Mouse (Mus musculus): ENCODE data around the gene Fgfr2. TPM values are rescaled to one million over a fixed set of nuclear protein-coding genes. Genes with fewer than 3 reads are reported as not detected.

Fgfr2 gene
- polyA plus RNA-seq, 1 experiment from 2014 or later = 169 TPM

DNA sequence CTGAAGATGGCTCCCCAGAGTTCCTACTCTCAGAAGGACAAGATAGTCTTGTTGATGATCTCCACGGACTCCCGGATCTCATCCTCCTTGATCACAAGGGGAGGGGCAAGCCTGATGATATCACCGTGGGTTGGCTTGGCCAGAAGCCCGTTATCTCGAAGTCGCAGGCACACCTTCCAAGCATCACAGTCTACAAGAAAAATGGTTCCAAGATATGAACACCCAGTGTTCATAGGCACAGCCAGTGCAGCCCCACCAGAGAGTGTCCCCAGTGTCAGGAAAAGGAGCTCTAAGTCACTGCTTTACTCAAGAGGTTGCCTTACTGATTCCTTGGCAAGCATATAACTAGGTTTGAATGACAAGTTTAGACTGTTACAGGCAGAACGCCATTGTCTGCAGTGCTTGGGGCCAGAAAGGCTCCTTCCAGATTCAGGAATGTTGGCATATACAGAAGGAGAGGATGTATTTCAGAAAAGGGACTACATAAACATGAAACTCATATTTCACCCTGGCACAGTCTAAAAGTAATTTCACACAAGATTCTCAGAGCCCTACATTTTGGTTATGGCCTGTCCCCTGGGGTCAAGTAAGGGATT, 564.9 kb downstream of the Fgfr2 start:
- Histone ChIP-seq H3K36me3 (ENCODE audit: control insufficient read depth, insufficient read depth, low read length) (peaks cover 56% of the 10 kb centered on the region), H3K27ac (ENCODE audit: low read length) (no peak overlapping the region), H3K9ac (replicated peaks; ENCODE audit: low read depth, low read length) (no peak overlapping the region), H3K4me3 (ENCODE audit: low read depth, low read length) (no peak overlapping the region), H3K9me3 (ENCODE audit: control insufficient read depth, low read depth, low read length) (no peaks in the 10 kb centered on the region), H3K4me2 (replicated peaks; ENCODE audit: low read depth, low read length) (no peak overlapping the region), H3K27me3 (ENCODE audit: control insufficient read depth, insufficient read depth, low read length) (no peaks in the 10 kb centered on the region), H3K4me1 (ENCODE audit: control insufficient read depth, insufficient read depth, low read length) (no peaks in the 10 kb centered on the region)
- no peak; the same call in 1 of the 2 replicates for ATAC-seq (ENCODE audit: insufficient number of reproducible peaks, insufficient read depth, low FRiP score, low read depth)
- WGBS = 87% methylated on average over 7 of the region's 7 CpGs

DNA sequence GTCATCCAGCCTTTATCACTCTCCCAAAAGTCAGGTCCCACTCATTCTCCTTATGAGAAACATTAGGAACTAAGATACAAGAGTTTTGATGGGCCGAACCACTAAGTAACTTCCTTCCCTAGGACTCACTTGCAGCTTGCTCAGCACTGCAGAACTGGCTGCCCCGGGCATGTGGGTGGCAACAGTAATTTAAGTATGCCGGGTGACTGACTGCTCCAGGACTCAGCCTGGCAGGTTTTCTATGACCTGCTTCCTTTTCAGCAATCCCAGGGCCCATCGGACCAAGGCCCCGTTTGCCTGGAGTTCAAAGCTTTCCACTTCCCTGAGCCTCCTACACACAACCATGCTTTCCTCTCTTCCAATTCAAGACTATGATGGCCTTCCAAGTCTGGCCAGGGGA, 566.6 kb downstream of the Fgfr2 start:
- H3K9ac ChIP-seq (replicated peaks; ENCODE audit: low read depth, low read length) = no peak overlapping the region
- no peak overlapping the region for H3K4me3 ChIP-seq (ENCODE audit: low read depth, low read length)
- 90% methylated on average over 5 of the region's 5 CpGs for WGBS
- H3K4me2 ChIP-seq (replicated peaks; ENCODE audit: low read depth, low read length) = no peak overlapping the region
- H3K36me3 ChIP-seq (ENCODE audit: control insufficient read depth, insufficient read depth, low read length) = peaks cover 40% of the 10 kb centered on the region
- H3K9me3 ChIP-seq (ENCODE audit: control insufficient read depth, low read depth, low read length) = no peaks in the 10 kb centered on the region
- no peak overlapping the region for H3K27ac ChIP-seq (ENCODE audit: low read length)
- ATAC-seq (ENCODE audit: insufficient number of reproducible peaks, insufficient read depth, low FRiP score, low read depth) = no peak
- H3K27me3 ChIP-seq (ENCODE audit: control insufficient read depth, insufficient read depth, low read length) = no peaks in the 10 kb centered on the region
- H3K4me1 ChIP-seq (ENCODE audit: control insufficient read depth, insufficient read depth, low read length) = no peaks in the 10 kb centered on the region

DNA sequence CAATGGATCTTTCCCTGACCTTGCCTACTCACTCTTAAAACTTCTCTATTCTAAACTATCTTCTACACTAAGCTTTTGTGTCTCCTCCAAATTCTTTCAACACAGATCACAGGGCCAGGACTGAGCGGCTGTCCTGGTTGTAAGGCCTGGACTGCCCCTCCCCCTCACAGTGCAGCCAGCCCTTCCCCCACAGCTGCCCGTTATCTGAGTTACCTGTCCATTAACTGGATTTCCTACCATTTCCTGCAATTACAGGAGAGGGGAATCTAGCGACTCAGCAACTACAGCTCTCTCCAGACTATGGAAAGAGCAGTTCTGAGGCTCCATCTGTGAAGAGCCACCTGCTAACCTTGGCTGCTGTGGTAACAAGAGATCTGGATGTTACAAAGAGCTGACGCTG, 567.2 kb downstream of the Fgfr2 start:
- Histone ChIP-seq H3K9ac (replicated peaks; ENCODE audit: low read depth, low read length) (no peak overlapping the region), H3K4me1 (ENCODE audit: control insufficient read depth, insufficient read depth, low read length) (no peaks in the 10 kb centered on the region; the same call in 1 of the 2 replicates), H3K4me3 (ENCODE audit: low read depth, low read length) (no peak overlapping the region), H3K9me3 (ENCODE audit: control insufficient read depth, low read depth, low read length) (no peaks in the 10 kb centered on the region), H3K36me3 (ENCODE audit: control insufficient read depth, insufficient read depth, low read length) (peaks cover 36% of the 10 kb centered on the region), H3K27me3 (ENCODE audit: control insufficient read depth, insufficient read depth, low read length) (no peaks in the 10 kb centered on the region), H3K4me2 (replicated peaks; ENCODE audit: low read depth, low read length) (no peak overlapping the region), H3K27ac (ENCODE audit: low read length) (no peak overlapping the region)
- no peak for ATAC-seq (ENCODE audit: insufficient number of reproducible peaks, insufficient read depth, low FRiP score, low read depth)
- WGBS = 19% methylated on average over 4 of the region's 4 CpGs

DNA sequence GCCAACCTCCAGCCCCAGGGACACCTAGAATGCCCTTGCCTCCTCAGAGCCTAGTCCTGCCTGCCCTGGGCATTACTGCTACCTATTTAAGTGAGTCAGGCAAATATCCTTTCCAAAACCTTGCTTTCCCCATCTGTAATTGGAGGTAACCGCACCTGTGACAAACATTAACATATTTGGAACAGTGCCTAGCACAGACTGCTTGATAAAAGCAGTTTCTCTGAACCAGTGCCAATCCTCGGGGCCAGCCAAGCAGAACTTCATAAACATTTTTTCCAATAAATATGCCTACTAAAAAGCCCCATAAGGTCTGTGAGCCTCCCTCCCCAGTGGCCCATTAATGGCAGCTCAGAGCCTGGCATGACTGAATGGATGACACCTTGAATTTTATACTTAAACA, 569.1 kb downstream of the Fgfr2 start:
- no peak for ATAC-seq (ENCODE audit: insufficient number of reproducible peaks, insufficient read depth, low FRiP score, low read depth)
- H3K9ac ChIP-seq (replicated peaks; ENCODE audit: low read depth, low read length) = no peak overlapping the region
- no peaks in the 10 kb centered on the region; the same call in 1 of the 2 replicates for H3K4me1 ChIP-seq (ENCODE audit: control insufficient read depth, insufficient read depth, low read length)
- H3K27ac ChIP-seq (ENCODE audit: low read length) = no peak overlapping the region
- H3K27me3 ChIP-seq (ENCODE audit: control insufficient read depth, insufficient read depth, low read length) = no peaks in the 10 kb centered on the region
- H3K9me3 ChIP-seq (ENCODE audit: control insufficient read depth, low read depth, low read length) = no peaks in the 10 kb centered on the region
- peaks cover 21% of the 10 kb centered on the region; the same call in 1 of the 2 replicates for H3K36me3 ChIP-seq (ENCODE audit: control insufficient read depth, insufficient read depth, low read length)
- H3K4me3 ChIP-seq (ENCODE audit: low read depth, low read length) = no peak overlapping the region
- H3K4me2 ChIP-seq (replicated peaks; ENCODE audit: low read depth, low read length) = no peak overlapping the region
- 54% methylated on average over 2 of the region's 2 CpGs for WGBS

DNA sequence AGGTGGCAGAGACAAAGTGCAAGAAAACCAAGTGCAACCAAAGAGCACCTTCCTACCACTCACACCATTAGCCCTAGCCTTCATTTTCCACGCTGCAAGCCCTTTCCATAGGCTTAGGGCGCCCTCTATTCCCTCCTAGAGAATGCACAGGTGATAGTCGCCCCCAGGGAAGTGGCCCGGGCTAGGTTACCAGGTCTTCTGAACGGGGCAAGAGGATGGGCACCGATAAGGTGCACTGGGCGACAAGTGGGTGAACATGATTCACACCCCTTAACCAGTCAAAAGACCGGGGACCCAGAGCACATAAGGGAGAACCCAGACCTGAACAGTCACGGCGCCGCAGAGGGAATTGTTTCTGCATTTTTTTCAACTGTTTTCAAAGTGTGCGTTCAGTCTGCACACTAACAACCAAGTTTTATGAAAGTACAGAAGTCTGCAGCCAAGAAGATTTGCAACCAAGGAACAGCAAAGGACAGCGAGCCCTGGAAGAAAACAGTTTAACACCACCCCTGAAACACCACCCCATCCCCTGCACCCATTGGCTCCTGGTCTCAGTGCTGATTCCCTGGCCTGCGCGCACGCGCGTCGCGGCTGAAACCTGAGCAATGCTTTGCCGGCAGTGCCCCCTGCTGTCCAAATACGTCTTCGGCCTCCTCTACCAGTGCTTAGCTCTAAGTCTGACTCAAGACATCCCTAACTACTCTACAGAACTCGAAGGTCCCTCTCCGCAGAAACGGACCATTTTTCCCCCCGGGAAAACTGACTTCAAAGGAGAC, 571.6 kb downstream of the Fgfr2 start:
- Histone ChIP-seq H3K9ac (replicated peaks; ENCODE audit: low read depth, low read length) (peak overlapping the region; percentile 34; the same call in 1 of the 2 replicates), H3K4me2 (replicated peaks; ENCODE audit: low read depth, low read length) (peak overlapping the region; percentile 89), H3K4me1 (ENCODE audit: control insufficient read depth, insufficient read depth, low read length) (no peaks in the 10 kb centered on the region; the same call in 1 of the 2 replicates), H3K27ac (ENCODE audit: low read length) (no peak overlapping the region; the same call in 1 of the 2 replicates), H3K36me3 (ENCODE audit: control insufficient read depth, insufficient read depth, low read length) (0 out of 2 replicates have a peak, but pooled peaks cover under 1% of the 10 kb centered on the region), H3K9me3 (ENCODE audit: control insufficient read depth, low read depth, low read length) (no peaks in the 10 kb centered on the region), H3K4me3 (ENCODE audit: low read depth, low read length) (peak overlapping the region; percentile 49), H3K27me3 (ENCODE audit: control insufficient read depth, insufficient read depth, low read length) (no peaks in the 10 kb centered on the region)
- peak; percentile 95 for ATAC-seq (ENCODE audit: insufficient number of reproducible peaks, insufficient read depth, low FRiP score, low read depth)
- 1% methylated on average over 27 of the region's 27 CpGs for WGBS

DNA sequence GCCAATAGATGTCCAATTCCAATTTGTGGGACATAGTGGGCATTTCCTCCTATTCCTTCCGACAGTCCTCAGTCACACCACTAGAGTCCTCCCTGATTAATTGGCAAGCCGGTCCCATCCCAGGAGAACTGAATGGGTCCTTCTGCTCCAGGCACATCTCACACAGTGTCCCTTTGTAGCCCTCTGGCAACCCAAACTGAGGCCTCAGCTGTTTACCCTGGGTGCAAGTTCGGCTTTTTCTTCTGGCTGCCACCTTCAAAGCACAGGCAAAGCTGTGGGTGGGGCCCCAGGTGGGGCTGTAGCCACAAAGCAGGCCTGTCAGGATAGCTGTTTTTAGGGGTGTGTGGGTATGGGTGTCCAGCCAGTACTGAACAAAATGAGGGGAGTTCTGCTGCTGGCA, 576.0 kb downstream of the Fgfr2 start:
- H3K4me1 ChIP-seq (ENCODE audit: control insufficient read depth, insufficient read depth, low read length) = no peaks in the 10 kb centered on the region; the same call in 1 of the 2 replicates
- no peak for ATAC-seq (ENCODE audit: insufficient number of reproducible peaks, insufficient read depth, low FRiP score, low read depth)
- H3K4me2 ChIP-seq (replicated peaks; ENCODE audit: low read depth, low read length) = no peak overlapping the region
- no peak overlapping the region for H3K27ac ChIP-seq (ENCODE audit: low read length)
- H3K27me3 ChIP-seq (ENCODE audit: control insufficient read depth, insufficient read depth, low read length) = no peaks in the 10 kb centered on the region
- 75% methylated on average over 3 of the region's 3 CpGs for WGBS
- H3K9ac ChIP-seq (replicated peaks; ENCODE audit: low read depth, low read length) = no peak overlapping the region
- H3K4me3 ChIP-seq (ENCODE audit: low read depth, low read length) = no peak overlapping the region
- H3K36me3 ChIP-seq (ENCODE audit: control insufficient read depth, insufficient read depth, low read length) = no peaks in the 10 kb centered on the region
- no peaks in the 10 kb centered on the region for H3K9me3 ChIP-seq (ENCODE audit: control insufficient read depth, low read depth, low read length)

DNA sequence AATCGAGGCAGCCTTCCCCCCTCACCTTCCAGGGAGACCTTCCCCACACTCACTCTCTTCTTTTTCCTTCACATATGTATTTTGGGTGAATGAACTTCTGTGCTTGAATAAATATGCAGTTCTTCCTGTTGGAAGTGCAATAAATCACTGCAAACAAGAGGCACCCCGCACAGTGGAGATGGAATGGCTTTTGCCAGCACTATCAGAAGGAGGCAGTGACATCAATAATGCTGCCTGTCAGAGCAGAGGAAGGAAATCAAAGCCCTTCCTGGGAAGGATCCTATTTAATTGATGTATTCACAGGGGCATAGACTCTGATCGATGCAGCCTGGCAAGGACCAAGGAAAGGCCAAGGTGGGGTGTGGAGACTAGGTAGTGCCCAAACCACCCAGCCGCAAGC, 580.7 kb downstream of the Fgfr2 start:
- H3K27me3 ChIP-seq (ENCODE audit: control insufficient read depth, insufficient read depth, low read length) = no peaks in the 10 kb centered on the region
- H3K36me3 ChIP-seq (ENCODE audit: control insufficient read depth, insufficient read depth, low read length) = no peaks in the 10 kb centered on the region
- 42% methylated on average over 4 of the region's 4 CpGs for WGBS
- H3K9me3 ChIP-seq (ENCODE audit: control insufficient read depth, low read depth, low read length) = no peaks in the 10 kb centered on the region
- H3K27ac ChIP-seq (ENCODE audit: low read length) = no peak overlapping the region
- H3K4me3 ChIP-seq (ENCODE audit: low read depth, low read length) = no peak overlapping the region
- H3K9ac ChIP-seq (replicated peaks; ENCODE audit: low read depth, low read length) = no peak overlapping the region
- no peak overlapping the region for H3K4me2 ChIP-seq (replicated peaks; ENCODE audit: low read depth, low read length)
- H3K4me1 ChIP-seq (ENCODE audit: control insufficient read depth, insufficient read depth, low read length) = no peaks in the 10 kb centered on the region
- no peak for ATAC-seq (ENCODE audit: insufficient number of reproducible peaks, insufficient read depth, low FRiP score, low read depth)

DNA sequence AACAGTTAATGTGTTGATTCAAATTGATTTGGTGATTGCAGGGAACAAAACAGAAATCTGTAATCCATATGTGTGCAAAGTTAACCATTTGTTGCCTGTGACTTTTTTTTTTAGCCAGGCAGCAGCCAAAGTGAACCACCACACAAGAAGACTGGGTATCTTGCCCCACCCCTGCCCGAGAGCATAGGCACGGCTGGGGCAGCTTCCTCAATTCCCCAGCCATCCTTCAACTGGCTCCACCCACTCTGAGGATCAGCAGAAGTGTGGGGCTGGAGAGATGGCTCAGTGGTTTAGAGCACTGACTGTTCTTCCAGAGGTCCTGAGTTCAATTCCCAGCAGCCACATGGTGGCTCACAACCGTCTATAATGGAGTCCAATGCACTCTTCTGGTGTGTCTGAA, 581.6 kb downstream of the Fgfr2 start:
- WGBS = 68% methylated on average over 3 of the region's 3 CpGs
- H3K36me3 ChIP-seq (ENCODE audit: control insufficient read depth, insufficient read depth, low read length) = no peaks in the 10 kb centered on the region
- H3K4me2 ChIP-seq (replicated peaks; ENCODE audit: low read depth, low read length) = no peak overlapping the region
- no peak overlapping the region for H3K4me3 ChIP-seq (ENCODE audit: low read depth, low read length)
- H3K9me3 ChIP-seq (ENCODE audit: control insufficient read depth, low read depth, low read length) = no peaks in the 10 kb centered on the region
- H3K27me3 ChIP-seq (ENCODE audit: control insufficient read depth, insufficient read depth, low read length) = no peaks in the 10 kb centered on the region
- no peaks in the 10 kb centered on the region for H3K4me1 ChIP-seq (ENCODE audit: control insufficient read depth, insufficient read depth, low read length)
- no peak overlapping the region for H3K9ac ChIP-seq (replicated peaks; ENCODE audit: low read depth, low read length)
- no peak overlapping the region for H3K27ac ChIP-seq (ENCODE audit: low read length)
- ATAC-seq (ENCODE audit: insufficient number of reproducible peaks, insufficient read depth, low FRiP score, low read depth) = no peak

Data from stomach, embryonic 14.5 days (tissue).